Mouse (Mus musculus) myocyte (in vitro differentiated cells): Measurements from ENCODE around the gene Apol9a.

Experiments used
- E2F4 ChIP-seq: IDR thresholded peaks from one replicate; pipeline ENCODE4 v1.6.1; 2011; ENCODE audit warnings: mild to moderate bottlenecking, control low read depth, moderate library complexity; ENCODE audit not compliant: insufficient read depth
- MAX ChIP-seq: IDR thresholded peaks from one replicate; pipeline ENCODE4 v1.6.1; 2011; ENCODE audit warnings: low read depth, mild to moderate bottlenecking, control low read depth
- MYOG ChIP-seq, 3 experiments: IDR thresholded peaks; one replicate each; pipeline ENCODE4 v1.6.1; 2011; ENCODE audit warnings: control low read depth in 2 of 3, low read depth in 2 of 3, mild to moderate bottlenecking in 2 of 3; ENCODE audit not compliant: insufficient read length in 2 of 3, control insufficient read depth in 1 of 3, insufficient read depth in 1 of 3
- POLR2A ChIP-seq: IDR thresholded peaks from one replicate; pipeline ENCODE4 v1.6.1; 2011; ENCODE audit warnings: low read depth, mild to moderate bottlenecking, control low read depth, moderate library complexity; ENCODE audit not compliant: insufficient read length
- POLR2AphosphoS2 ChIP-seq: IDR thresholded peaks from one replicate; pipeline ENCODE4 v1.6.1; 2011; ENCODE audit warnings: low read depth, control low read depth; ENCODE audit not compliant: insufficient read length
- TCF12 ChIP-seq: IDR thresholded peaks from one replicate; pipeline ENCODE4 v1.6.1; 2011; ENCODE audit warnings: mild to moderate bottlenecking, control low read depth; ENCODE audit not compliant: poor library complexity, insufficient read depth, severe bottlenecking
- USF1 ChIP-seq: IDR thresholded peaks from one replicate; pipeline ENCODE4 v1.6.1; 2011; ENCODE audit warnings: low read depth, mild to moderate bottlenecking, control low read depth, moderate library complexity

DNA sequence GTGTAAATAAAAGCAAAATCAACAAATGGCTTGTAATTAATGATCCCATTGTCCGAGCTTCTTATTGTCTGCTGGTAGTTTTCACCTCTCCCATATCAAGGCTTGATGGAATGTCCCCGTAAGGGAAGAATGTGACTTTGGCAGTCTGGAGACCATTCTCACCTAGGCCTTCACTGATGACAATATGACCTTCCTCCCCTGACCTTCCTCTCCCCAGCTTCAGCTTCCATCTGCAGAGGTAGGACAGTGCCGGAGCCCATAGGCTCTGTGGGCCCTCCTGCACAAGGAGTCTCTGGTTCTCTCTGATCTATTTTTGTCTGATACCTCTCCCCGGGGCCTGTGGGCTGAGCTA lies 56.5 kb downstream of the Apol9a start:
- TF ChIP-seq POLR2A (no peak), MAX (no peak), TCF12 (no peak), E2F4 (no peak), MYOG (IDR thresholded peaks at IDR 0.05; ENCODE audit: control insufficient read depth in 1 of 3, insufficient read depth in 1 of 3, insufficient read length in 2 of 3, low read depth in 2 of 3) (no peak), USF1 (no peak), POLR2AphosphoS2 (no peak)
